Mouse (Mus musculus): ENCODE measurements at regions not wholly inside any gene's neighbourhood (a gene's known extent, or its start where the extent isn't known, plus 50 kb on each side); places are given as distances from the start of the nearest gene placed in this dataset.

DNA sequence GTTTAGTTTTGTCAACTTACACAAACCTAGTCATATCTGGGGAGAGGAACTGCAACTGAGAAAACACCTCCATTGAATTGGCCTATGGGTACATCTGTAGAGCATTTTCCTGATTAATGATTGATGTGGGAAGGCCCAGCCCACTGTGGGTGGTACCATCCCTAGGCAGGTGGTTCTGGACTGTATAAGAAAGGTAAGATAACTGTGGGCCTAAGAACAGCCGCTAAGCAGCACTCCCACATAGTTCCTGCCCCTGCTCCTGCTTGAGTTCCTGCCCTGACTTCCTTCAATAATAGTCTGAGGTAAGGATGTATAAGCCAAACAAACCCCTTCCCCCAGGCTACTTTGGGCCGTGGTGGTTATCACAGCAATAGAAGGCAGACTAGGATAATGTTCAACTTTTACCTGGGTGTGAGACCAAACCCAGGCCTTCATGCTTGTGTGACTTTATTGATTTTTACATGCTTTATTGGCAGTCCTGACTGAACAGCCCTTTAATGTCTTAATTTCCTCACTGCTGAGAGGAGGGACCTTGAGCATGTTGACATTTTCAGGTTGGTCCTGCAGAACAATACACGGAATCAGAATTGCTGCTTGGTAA lies 78.8 kb upstream of the Camk1g start:
- DNase-seq, result peak in 1 of 2 experiments; percentile 15

DNA sequence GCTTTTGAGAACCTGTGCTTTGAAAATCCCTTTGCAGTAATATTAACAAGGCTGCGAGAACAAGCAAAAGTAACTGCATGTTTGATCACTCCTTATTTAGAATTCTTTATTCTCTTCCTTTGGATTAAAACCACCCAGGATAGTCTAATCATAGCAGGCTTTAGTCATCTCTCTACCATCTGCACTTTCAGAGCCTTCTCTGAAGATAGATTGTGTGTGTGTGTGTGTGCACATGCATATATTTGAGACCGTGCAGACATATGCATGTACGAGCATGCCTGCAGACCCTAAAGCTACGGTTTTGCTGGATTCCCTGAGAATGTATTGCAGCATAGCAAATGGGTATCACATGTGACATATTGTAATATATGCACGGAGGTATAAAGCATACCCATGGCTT lies 77.5 kb upstream of the Camk1g start:
- DNase-seq, result no peak

DNA sequence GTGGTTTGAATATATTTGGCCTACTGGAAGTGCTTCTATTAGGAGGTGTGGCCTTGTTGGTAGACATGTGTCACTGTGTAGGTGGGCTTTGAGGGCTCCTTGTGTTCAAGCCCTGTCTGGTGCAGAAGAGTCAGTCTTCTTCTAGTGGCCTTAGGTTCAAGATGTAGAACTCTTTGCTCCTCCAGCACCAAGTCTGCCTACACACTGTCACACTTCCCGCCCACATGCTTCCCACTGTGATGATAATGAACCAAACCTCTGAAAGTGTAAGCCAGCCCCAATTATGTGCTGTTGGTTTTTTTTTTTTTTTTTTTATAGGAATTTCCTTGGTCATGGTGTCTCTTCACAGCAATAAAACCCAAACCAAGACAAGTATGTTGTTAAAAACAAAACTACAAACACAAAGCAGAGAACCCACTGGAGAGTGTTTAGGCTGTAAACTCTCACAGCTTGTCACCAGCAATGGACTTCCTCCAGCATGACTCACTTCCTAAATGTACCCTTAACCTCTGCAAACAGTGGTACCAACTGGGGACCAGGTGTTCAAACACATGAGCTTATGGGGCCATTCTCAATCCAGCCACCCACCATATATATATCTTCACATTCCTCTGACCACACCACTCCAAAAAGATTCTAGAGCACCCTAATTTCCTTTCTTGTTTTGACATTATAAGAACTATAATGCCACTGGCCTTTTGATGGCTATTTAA lies 74.0 kb upstream of the Camk1g start:
- DNase-seq, result no peak

DNA sequence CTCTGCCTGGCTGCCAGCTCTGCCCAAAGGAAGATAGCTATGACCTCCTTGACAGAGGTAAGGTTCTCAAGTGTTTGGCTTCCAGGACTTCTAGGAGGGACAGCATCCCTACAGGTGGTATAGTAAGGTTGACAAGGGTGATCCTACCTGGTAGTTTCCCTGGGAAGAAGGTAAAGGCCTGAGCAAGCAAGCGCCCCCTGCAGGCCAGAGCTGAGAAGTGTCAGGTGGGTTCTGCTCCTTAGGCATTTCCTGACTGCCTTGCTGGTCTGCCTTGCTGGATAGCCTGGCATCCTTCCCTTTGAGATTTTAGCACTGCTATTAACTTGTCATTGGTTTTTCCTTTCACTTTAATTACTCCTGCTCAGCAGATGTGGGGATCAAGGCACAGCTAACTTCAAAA lies 70.4 kb upstream of the Camk1g start:
- DNase-seq, result peak; percentile 35 to 39

DNA sequence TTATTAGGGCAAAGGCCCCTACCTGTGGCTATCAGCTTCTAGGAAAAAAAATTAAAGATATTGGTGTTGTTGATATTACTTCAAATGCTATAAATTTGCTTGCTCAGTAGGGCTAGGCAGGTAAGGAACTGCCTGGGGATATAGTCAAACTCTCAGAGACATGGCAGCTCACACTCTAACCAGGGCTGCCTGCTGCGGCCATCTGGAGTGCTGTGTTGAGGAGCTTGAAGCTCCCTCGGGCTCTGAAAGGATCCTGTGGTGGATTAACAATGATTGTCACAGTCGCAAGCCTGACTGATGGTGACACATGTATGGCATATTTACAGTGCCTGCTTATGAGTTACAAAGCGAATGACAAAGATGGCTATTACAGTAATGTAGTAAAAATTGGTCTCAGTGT lies 64.2 kb upstream of the Camk1g start:
- DNase-seq, result no peak

DNA sequence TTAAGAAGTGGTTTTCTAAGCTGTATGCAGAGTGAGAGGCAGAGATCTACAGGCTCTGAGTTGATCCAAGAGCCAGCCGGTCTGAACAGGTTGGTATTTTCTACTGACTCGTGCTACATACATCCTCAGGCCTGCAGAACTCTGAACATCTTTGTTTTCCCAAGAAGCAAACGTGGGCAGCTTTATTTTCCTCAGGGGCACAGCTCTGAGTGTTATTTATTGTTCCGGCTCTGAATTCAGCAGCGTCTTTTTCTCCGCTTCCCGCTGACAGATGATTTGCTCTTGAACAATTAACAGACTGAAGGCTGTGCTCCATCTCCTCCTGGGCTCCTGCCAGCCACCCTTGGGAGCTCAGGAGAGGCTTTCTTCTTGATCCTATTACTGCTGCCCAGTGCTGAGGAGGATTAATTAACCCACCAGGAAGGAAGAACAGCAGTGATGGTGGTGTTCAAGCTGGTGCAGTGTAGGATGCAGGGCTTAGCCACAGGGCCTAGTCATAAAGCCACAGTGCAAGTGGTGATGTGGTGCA lies 63.5 kb upstream of the Camk1g start:
- peak; percentile 19 for DNase-seq

DNA sequence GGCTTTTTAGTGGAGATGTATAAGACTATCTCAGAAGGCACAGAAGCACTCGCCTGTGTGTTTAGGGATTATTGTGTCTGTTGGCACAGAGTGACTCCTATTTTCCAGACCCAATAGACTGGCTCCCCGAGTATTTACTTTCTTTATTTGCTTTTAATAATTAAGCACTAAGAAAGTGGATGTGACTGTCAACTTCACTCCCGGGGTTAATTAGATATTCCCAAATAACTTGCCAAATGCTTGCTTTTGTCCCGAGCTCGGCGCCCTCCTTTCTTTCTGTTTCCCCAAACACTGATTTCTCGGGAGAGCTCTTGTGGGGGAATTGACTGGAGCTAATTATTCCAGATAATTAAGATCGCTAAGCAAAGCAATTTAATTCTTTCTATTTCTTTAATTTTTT lies 60.1 kb upstream of the Camk1g start:
- DNase-seq, result no peak

DNA sequence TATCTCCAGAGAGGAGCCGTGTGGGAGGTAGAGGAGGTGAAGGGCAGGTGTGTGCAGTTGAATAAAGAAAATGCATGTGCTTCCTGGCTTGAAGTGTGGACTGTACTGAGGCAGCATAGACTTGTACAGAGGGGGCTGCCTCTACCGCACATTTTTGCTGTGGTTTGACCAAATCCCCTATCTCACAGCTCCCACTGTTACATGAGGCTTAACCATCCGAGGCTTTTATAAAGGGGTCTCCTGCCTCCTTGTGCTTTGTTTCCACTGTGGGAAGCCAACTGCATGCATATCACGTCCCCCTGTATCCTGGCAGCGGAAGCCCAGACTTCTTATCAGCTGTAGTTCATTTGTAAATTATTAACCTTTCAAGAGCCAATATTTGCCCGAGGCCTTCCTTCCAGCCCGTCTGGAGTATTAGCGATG lies 53.6 kb upstream of the Camk1g start:
- DNase-seq, result peak; percentile 16 to 30

DNA sequence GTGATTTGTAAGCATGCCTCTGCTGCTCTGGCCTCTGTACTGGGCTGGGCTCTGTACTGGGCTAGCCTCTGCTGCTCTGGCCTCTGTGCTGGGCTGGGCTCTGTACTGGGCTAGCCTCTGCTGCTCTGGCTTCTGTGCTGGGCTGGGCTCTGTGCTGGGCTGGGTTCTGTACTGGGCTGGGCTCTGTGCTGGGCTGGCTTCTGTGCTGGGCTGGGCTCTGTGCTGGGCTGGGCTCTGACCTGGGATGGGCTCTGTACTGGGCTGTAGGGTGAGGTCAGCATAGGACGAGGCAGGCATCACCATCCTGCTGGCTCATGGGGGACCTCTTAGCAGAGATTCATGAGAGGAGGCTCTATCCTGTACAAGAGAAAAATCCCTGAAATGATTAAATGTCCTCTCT lies 52.8 kb upstream of the Camk1g start:
- DNase-seq, result no peak

DNA sequence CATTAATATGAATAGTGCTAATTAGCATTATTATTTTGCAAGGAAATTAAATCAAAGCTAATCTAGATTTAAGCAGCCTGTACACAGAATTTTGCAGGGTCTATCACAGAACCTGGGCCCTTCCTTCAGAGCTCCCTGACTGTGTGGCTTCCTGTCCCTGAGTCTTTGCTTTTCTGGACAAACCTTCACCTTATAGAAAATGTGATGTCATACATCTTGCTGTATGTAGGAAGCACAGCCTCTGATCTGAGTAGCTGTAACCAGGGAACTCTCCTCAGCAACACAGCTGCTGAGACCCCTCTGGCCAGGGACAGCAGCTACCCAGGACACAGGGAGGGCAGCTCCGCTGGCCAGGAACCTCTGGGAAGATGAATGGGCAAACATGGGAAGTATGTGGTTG lies 51.7 kb upstream of the Camk1g start:
- DNase-seq, result no peak

DNA sequence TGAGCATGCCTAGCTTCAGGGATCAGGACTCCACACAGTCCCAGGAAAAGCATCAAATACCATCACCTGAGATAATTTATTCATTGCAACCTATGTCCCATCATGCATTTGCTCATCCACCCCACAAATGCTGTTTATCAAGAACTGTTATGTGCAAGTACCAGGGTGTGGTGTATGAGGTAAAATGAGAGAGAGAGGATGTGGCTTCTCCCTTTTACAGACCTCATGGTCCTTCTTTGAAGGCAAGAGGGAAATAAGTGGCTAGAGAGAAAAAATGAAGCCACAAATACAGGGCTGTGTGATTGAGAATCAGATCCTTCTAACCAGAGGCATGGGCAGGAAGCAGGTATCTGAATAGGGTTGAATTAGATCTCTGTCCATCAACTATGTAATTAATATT lies 51.3 kb upstream of the Camk1g start:
- DNase-seq, result no peak
